Mouse (Mus musculus): ENCODE measurements around the gene Tatdn2. TPM values are rescaled to one million over a fixed set of nuclear protein-coding genes. Genes with fewer than 3 reads are reported as not detected.

Tatdn2 gene
- total RNA-seq, 1 experiment from 2014 or later: 339 TPM

DNA sequence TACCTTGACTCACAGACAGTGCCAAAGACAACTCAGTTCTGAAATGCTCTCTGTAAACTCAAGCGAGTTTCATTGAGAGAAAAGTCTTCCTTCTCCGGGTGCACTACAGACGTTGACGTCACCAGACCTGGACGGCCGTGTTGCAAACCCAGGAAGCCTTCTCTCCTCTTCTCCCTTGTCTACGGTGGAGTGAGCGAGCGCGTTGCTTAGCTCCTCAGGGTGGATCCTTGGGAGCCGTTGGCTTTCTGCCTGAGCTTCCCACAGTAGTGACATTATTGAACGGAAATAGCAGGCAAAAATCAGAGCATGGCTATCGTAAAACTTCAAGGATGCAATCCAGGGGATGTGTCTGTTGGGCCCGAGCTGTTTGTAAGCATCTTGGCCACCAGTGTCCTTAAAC, 50.4 kb downstream of the Tatdn2 start:
- no peak for ATAC-seq (replicated peaks; ENCODE audit: insufficient number of reproducible peaks, low FRiP score, low TSS enrichment, poor library complexity, severe bottlenecking)

DNA sequence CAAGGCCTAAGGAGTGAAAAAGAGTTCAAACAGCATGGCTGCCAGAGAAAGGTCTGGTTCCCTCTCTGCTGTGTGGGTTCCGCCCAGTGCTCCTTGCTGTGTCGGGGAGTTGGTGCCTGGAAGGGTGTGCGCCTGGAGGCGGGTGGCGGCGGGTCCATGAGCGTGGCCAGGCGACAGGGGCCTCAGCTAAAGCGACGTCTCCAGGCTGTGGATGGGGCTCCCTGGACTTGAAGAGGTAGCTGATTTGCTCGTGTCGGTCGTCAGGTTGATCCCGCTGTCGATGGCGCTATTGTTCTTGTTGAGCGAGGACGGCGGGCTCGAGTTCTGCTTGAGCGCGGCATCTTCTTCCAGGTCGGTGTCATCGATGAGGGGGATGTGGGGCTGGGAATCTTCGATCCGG, 51.5 kb downstream of the Tatdn2 start:
- peak; percentile 34; the same call in 1 of the 2 replicates for ATAC-seq (replicated peaks; ENCODE audit: insufficient number of reproducible peaks, low FRiP score, low TSS enrichment, poor library complexity, severe bottlenecking)

DNA sequence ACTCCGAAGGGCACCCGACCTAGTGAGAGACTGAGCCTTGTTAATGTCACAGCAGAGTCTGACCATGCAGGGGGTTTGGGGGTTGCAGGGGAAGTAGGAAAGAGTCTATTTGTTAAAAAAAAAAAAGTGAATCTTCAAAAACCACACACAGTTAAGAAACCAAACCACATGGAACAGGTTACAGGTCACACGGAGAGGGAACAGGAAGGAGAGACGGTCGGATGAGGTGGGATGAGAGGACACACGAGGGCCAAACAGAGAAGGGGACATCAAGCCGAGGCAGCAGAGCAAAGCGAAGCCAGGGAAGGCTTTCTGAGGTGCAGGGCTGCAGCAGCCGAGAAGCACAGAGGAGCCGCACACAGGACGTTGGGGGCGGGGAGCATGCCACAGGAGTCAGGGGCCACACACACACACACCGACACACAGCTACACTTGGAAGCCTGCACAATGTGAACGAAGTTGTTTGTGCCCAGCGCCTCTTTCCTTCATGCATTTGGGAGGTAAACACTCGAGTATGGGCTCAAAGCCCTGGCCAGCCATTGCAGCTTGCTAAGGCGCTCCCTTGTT, 52.4 kb downstream of the Tatdn2 start:
- ATAC-seq (replicated peaks; ENCODE audit: insufficient number of reproducible peaks, low FRiP score, low TSS enrichment, poor library complexity, severe bottlenecking): no peak

Other genes starting within 250 kb of the Tatdn2 start
- gene Il17re, start 238.6 kb upstream of the Tatdn2 start, total RNA-seq (2017): not detected in 3 replicates
- not detected in 3 replicates for gene Il17rc, start 225.6 kb upstream of the Tatdn2 start, total RNA-seq (2017)
- 0.85 to 6.1 TPM (median 3.4 TPM) in 3 replicates for gene Creld1, start 213.8 kb upstream of the Tatdn2 start, total RNA-seq (2017)
- gene Prrt3, start 195.1 kb upstream of the Tatdn2 start, total RNA-seq (2017): not detected in 3 replicates
- 37.2 to 57.0 TPM (median 50.1 TPM) in 3 replicates for gene Emc3, start 165.4 kb upstream of the Tatdn2 start, total RNA-seq (2017)
- 0.29 to 1.8 TPM (median 1.7 TPM) in 3 replicates for gene Fancd2, start 165.4 kb upstream of the Tatdn2 start, total RNA-seq (2017)
- gene Fancd2os, start 96.3 kb upstream of the Tatdn2 start, total RNA-seq (2017): not detected in 3 replicates
- 111 to 131 TPM (median 120 TPM) in 3 replicates for gene Brk1, start 92.3 kb upstream of the Tatdn2 start, total RNA-seq (2017)
- gene Vhl, start 73.1 kb upstream of the Tatdn2 start, total RNA-seq (2017): 17.1 to 24.7 TPM (median 21.6 TPM) in 3 replicates
- gene Irak2, start 58.6 kb upstream of the Tatdn2 start, total RNA-seq (2017): 99.6 to 134 TPM (median 117 TPM) in 3 replicates
- gene Ghrl, start 22.8 kb downstream of the Tatdn2 start, total RNA-seq (2017): 3.1 to 6.6 TPM in 2 of 3 replicates, not detected in the other
- gene Sec13, start 43.7 kb downstream of the Tatdn2 start, total RNA-seq (2017): 93.8 to 134 TPM (median 113 TPM) in 3 replicates

All from monocyte, adult 5-6 weeks (primary cell).